In genomic region chr9:108047601-108048565, GRCm38 (mm10) we compare ENCODE assay signal across 8 mouse cellular contexts. TPM values are rescaled to one million over a fixed set of nuclear protein-coding genes. Genes with fewer than 3 reads are reported as not detected.
DNase-seq lines count a peak whose midpoint lies in the region; ATAC-seq and TF ChIP-seq lines count a peak whose summit lies in the region.

No protein-coding gene starts in this region.

- H3K4me2 ChIP-seq in forebrain, embryonic 16.5 days (ENCODE audit: low read length) = peak overlapping the region; percentile 97
- H3K4me2 ChIP-seq in liver, embryonic 14.5 days (ENCODE audit: low read depth) = peak overlapping the region; percentile 98

- intact Hi-C loops in gastrocnemius, adult 2 months (cut with DNase I) = no loop called here

- no peaks in the 10 kb centered on the region for H3K27me3 ChIP-seq in ES-Bruce4 (ENCODE audit: control insufficient read depth, insufficient read depth, low read length, poor library complexity, severe bottlenecking)
- no peaks in the 10 kb centered on the region for H3K27me3 ChIP-seq in forebrain, embryonic 16.5 days (replicated peaks; ENCODE audit: control insufficient read depth, insufficient read depth, low read length)
- no peaks in the 10 kb centered on the region for H3K27me3 ChIP-seq in liver, embryonic 14.5 days (ENCODE audit: control insufficient read depth, insufficient read depth, low read length)

- DNase-seq in gastrocnemius, adult 2 months = no peak
- no peak for DNase-seq in gastrocnemius, postnatal 4 days (ENCODE audit: low spot score in 2 of 2)
- peak; percentile 52 to 63 (median 54) for DNase-seq in liver, embryonic 14.5 days (ENCODE audit: low read depth in 3 of 3, low spot score in 3 of 3)
- DNase-seq in left cerebral cortex, adult 11 months (ENCODE audit: low spot score) = no peak
- no peak for DNase-seq in thymus, postnatal 0 days (ENCODE audit: low spot score)
- DNase-seq in T-cell, adult 2 months (ENCODE audit: low spot score) = no peak

- peaks cover 5% of the 10 kb centered on the region; the same call in 1 of the 2 replicates for H3K36me3 ChIP-seq in ES-Bruce4 (ENCODE audit: control insufficient read depth, insufficient read depth, low read length, poor library complexity, severe bottlenecking)
- H3K36me3 ChIP-seq in forebrain, embryonic 16.5 days (ENCODE audit: control insufficient read depth, insufficient read depth) = peaks cover 32% of the 10 kb centered on the region
- H3K36me3 ChIP-seq in liver, embryonic 14.5 days (replicated peaks; ENCODE audit: control insufficient read depth, insufficient read depth, low read depth) = peaks cover 62% of the 10 kb centered on the region

- H3K4me1 ChIP-seq in ES-Bruce4 (ENCODE audit: control insufficient read depth, insufficient read depth, low read length) = no peaks in the 10 kb centered on the region
- peaks cover 17% of the 10 kb centered on the region for H3K4me1 ChIP-seq in forebrain, embryonic 16.5 days (replicated peaks; ENCODE audit: control insufficient read depth, insufficient read depth, low read length)
- H3K4me1 ChIP-seq in liver, embryonic 14.5 days (replicated peaks; ENCODE audit: control insufficient read depth in 2 of 2, insufficient read depth in 2 of 2, low read length in 1 of 2) = peaks cover 22 to 32% of the 10 kb centered on the region in 2 experiments

- TF ChIP-seq POLR2A in ES-Bruce4 (IDR thresholded peaks at IDR 0.05; ENCODE audit: insufficient read depth, low read length) = no peak

- H3K9me3 ChIP-seq in ES-Bruce4 (replicated peaks; ENCODE audit: control insufficient read depth, insufficient read depth, low read length, poor library complexity, severe bottlenecking) = no peaks in the 10 kb centered on the region
- H3K9me3 ChIP-seq in forebrain, embryonic 16.5 days (ENCODE audit: control insufficient read depth, low read length) = no peaks in the 10 kb centered on the region
- H3K9me3 ChIP-seq in liver, embryonic 14.5 days (ENCODE audit: control insufficient read depth, low read length) = no peaks in the 10 kb centered on the region

- H3K27ac ChIP-seq in gastrocnemius, adult 2 months = peak overlapping the region; percentile 94
- no peak overlapping the region for H3K27ac ChIP-seq in ES-Bruce4 (ENCODE audit: insufficient read depth, low read length)
- H3K27ac ChIP-seq in forebrain, embryonic 16.5 days (ENCODE audit: low read length) = no peak overlapping the region; the same call in 1 of the 2 replicates
- peak overlapping the region; percentile 92 for H3K27ac ChIP-seq in liver, embryonic 14.5 days

- peak overlapping the region; percentile 71 for H3K4me3 ChIP-seq in gastrocnemius, adult 2 months
- peak overlapping the region; percentile 76 for H3K4me3 ChIP-seq in ES-Bruce4 (ENCODE audit: low read depth, low read length)
- H3K4me3 ChIP-seq in forebrain, embryonic 16.5 days (replicated peaks; ENCODE audit: low read length) = peak overlapping the region; percentile 77
- H3K4me3 ChIP-seq in liver, embryonic 14.5 days (ENCODE audit: insufficient read depth in 1 of 2, low read depth in 2 of 2, low read length in 2 of 2) = peak overlapping the region; percentile 57 to 66

- TF ChIP-seq EP300 in ES-Bruce4 (IDR thresholded peaks at IDR 0.05; ENCODE audit: insufficient read depth, low read depth, low read length) = no peak
- no peak for TF ChIP-seq EP300 in liver, embryonic 14.5 days (IDR thresholded peaks at IDR 0.05; ENCODE audit: low read depth)

- no peak for TF ChIP-seq CTCF in gastrocnemius, adult 2 months (IDR thresholded peaks at IDR 0.05)
- no peak for TF ChIP-seq CTCF in ES-Bruce4 (IDR thresholded peaks at IDR 0.05; ENCODE audit: low read depth, low read length)
- no peak; the same call in 1 of the 2 replicates for TF ChIP-seq CTCF in liver, embryonic 14.5 days (IDR thresholded peaks at IDR 0.05; ENCODE audit: low read depth)

- H3K9ac ChIP-seq in ES-Bruce4 (ENCODE audit: low read depth, poor library complexity, severe bottlenecking) = peak overlapping the region; percentile 47; the same call in 1 of the 2 replicates
- H3K9ac ChIP-seq in forebrain, embryonic 16.5 days (replicated peaks; ENCODE audit: low read depth, low read length) = no peak overlapping the region; the same call in 1 of the 2 replicates
- H3K9ac ChIP-seq in liver, embryonic 14.5 days (replicated peaks) = peak overlapping the region; percentile 67

- ATAC-seq in forebrain, embryonic 16.5 days = no peak
- ATAC-seq in liver, embryonic 14.5 days (ENCODE audit: insufficient read depth) = peak; percentile 9; the same call in 1 of the 2 replicates

- WGBS in forebrain, embryonic 16.5 days = 49% methylated on average over 17 of the region's 17 CpGs
- 34% methylated on average over 17 of the region's 17 CpGs for WGBS in liver, embryonic 14.5 days (ENCODE audit: insufficient replicate concordance)

RNA-seq across cellular contexts. Expression of gene Gmppb, which starts 1.2 kb away (rescaled TPM):
- 1 to 10 TPM; 3.3 to 6.3 TPM for total RNA-seq in gastrocnemius, adult 2 months (2021)
- 10 to 100 TPM; 18.2 to 20.6 TPM for total RNA-seq in gastrocnemius, postnatal 4 days (2021)
- polyA plus RNA-seq in ES-Bruce4 (2011; ENCODE audit: insufficient read depth, insufficient read length, low read depth, missing spikeins) = 9.7 and 10.2 TPM in 2 replicates
- polyA plus RNA-seq in forebrain, embryonic 16.5 days (2015; fragmentation: Nextera tagmentation; extraction: Ambion mirVana) = 19.6 and 21.2 TPM in 2 replicates
- polyA plus RNA-seq in liver, embryonic 14.5 days (2012; rRNA removed) = 6.7 and 12.9 TPM in 2 replicates
- 14.3 and 15.5 TPM in 2 replicates for polyA plus RNA-seq in liver, embryonic 14.5 days (2014; fragmentation: Nextera tagmentation; extraction: Ambion mirVana)
- polyA plus RNA-seq in thymus, postnatal 0 days (2015; fragmentation: Nextera tagmentation; extraction: Ambion mirVana) = 29.9 TPM in 2 replicates

RNA-seq across cellular contexts. Expression of gene Amigo3, which starts 5.1 kb away (rescaled TPM):
- 1 to 10 TPM; 1.5 to 3.1 TPM for total RNA-seq in gastrocnemius, adult 2 months (2021)
- 1 to 10 TPM; 3.2 to 3.4 TPM for total RNA-seq in gastrocnemius, postnatal 4 days (2021)
- polyA plus RNA-seq in ES-Bruce4 (2011; ENCODE audit: insufficient read depth, insufficient read length, low read depth, missing spikeins) = 0.24 and 0.61 TPM in 2 replicates
- 2.5 and 3.4 TPM in 2 replicates for polyA plus RNA-seq in forebrain, embryonic 16.5 days (2015; fragmentation: Nextera tagmentation; extraction: Ambion mirVana)
- polyA plus RNA-seq in liver, embryonic 14.5 days (2012; rRNA removed) = 0.51 and 0.75 TPM in 2 replicates
- 0.89 and 1.4 TPM in 2 replicates for polyA plus RNA-seq in liver, embryonic 14.5 days (2014; fragmentation: Nextera tagmentation; extraction: Ambion mirVana)
- polyA plus RNA-seq in thymus, postnatal 0 days (2015; fragmentation: Nextera tagmentation; extraction: Ambion mirVana) = 1.7 and 2.0 TPM in 2 replicates

RNA-seq across cellular contexts. Expression of gene Mst1, which starts 32.4 kb away (rescaled TPM):
- not detected for total RNA-seq in gastrocnemius, adult 2 months (2021)
- total RNA-seq in gastrocnemius, postnatal 4 days (2021) = under 1 TPM in 1 of 2 experiments, not detected in 1; 0.36 TPM
- polyA plus RNA-seq in ES-Bruce4 (2011; ENCODE audit: insufficient read depth, insufficient read length, low read depth, missing spikeins) = 1.2 and 3.0 TPM in 2 replicates
- not detected in 2 replicates for polyA plus RNA-seq in forebrain, embryonic 16.5 days (2015; fragmentation: Nextera tagmentation; extraction: Ambion mirVana)
- polyA plus RNA-seq in liver, embryonic 14.5 days (2012; rRNA removed) = 21.0 and 21.3 TPM in 2 replicates
- polyA plus RNA-seq in liver, embryonic 14.5 days (2014; fragmentation: Nextera tagmentation; extraction: Ambion mirVana) = 24.1 and 29.7 TPM in 2 replicates
- 1.5 and 3.1 TPM in 2 replicates for polyA plus RNA-seq in thymus, postnatal 0 days (2015; fragmentation: Nextera tagmentation; extraction: Ambion mirVana)

RNA-seq across cellular contexts. Expression of gene Rnf123, which starts 35.3 kb away (rescaled TPM):
- 100 to 1,000 TPM; 128 to 157 TPM for total RNA-seq in gastrocnemius, adult 2 months (2021)
- 10 to 100 TPM; 83.8 to 94.8 TPM for total RNA-seq in gastrocnemius, postnatal 4 days (2021)
- 19.7 and 20.9 TPM in 2 replicates for polyA plus RNA-seq in ES-Bruce4 (2011; ENCODE audit: insufficient read depth, insufficient read length, low read depth, missing spikeins)
- 44.5 and 53.1 TPM in 2 replicates for polyA plus RNA-seq in forebrain, embryonic 16.5 days (2015; fragmentation: Nextera tagmentation; extraction: Ambion mirVana)
- polyA plus RNA-seq in liver, embryonic 14.5 days (2012; rRNA removed) = 139 and 146 TPM in 2 replicates
- polyA plus RNA-seq in liver, embryonic 14.5 days (2014; fragmentation: Nextera tagmentation; extraction: Ambion mirVana) = 88.2 and 102 TPM in 2 replicates
- 27.9 and 37.9 TPM in 2 replicates for polyA plus RNA-seq in thymus, postnatal 0 days (2015; fragmentation: Nextera tagmentation; extraction: Ambion mirVana)

RNA-seq across cellular contexts. Expression of gene Ip6k1, which starts 45.6 kb away (rescaled TPM):
- 10 to 100 TPM; 26.2 to 30.5 TPM for total RNA-seq in gastrocnemius, adult 2 months (2021)
- total RNA-seq in gastrocnemius, postnatal 4 days (2021) = 10 to 100 TPM; 59.7 to 66.2 TPM
- polyA plus RNA-seq in ES-Bruce4 (2011; ENCODE audit: insufficient read depth, insufficient read length, low read depth, missing spikeins) = 46.9 and 49.1 TPM in 2 replicates
- 110 and 116 TPM in 2 replicates for polyA plus RNA-seq in forebrain, embryonic 16.5 days (2015; fragmentation: Nextera tagmentation; extraction: Ambion mirVana)
- 24.9 and 30.9 TPM in 2 replicates for polyA plus RNA-seq in liver, embryonic 14.5 days (2012; rRNA removed)
- polyA plus RNA-seq in liver, embryonic 14.5 days (2014; fragmentation: Nextera tagmentation; extraction: Ambion mirVana) = 13.3 and 14.7 TPM in 2 replicates
- polyA plus RNA-seq in thymus, postnatal 0 days (2015; fragmentation: Nextera tagmentation; extraction: Ambion mirVana) = 48.4 and 55.1 TPM in 2 replicates

Comparison
In these comparisons a context has a peak if more than half of its experiments do, and no peak if none do; other contexts are left out.
1. DNase-seq: peak in liver, embryonic 14.5 days (3 of 3); none in gastrocnemius, adult 2 months (single experiment), gastrocnemius, postnatal 4 days (0 of 2), left cerebral cortex, adult 11 months (single experiment), thymus, postnatal 0 days (single experiment) and T-cell, adult 2 months (single experiment).
2. H3K27ac ChIP-seq: peak in gastrocnemius, adult 2 months (single experiment) and liver, embryonic 14.5 days (single experiment); none in ES-Bruce4 (single experiment) and forebrain, embryonic 16.5 days (single experiment).
3. Peak in every context shown above with its lines, with median percentiles within 50 percentile points of each other: H3K4me3 ChIP-seq.